Mouse (Mus musculus): ENCODE results near the gene E2f2.

E2f2 gene

GRCm38 (mm10) chr4:136199562-136200292 is 27.5 kb downstream of the E2f2 start:
- DNase-seq (ENCODE audit: low read depth) = peak; percentile 84

- peak; percentile 86 for DNase-seq (ENCODE audit: low read depth)
Observed at GRCm38 (mm10) chr4:136202509-136202908, 30.3 kb downstream of the E2f2 start.

- DNase-seq (ENCODE audit: low read depth) = no peak
Observed at GRCm38 (mm10) chr4:136204775-136205174, 32.6 kb downstream of the E2f2 start.

GRCm38 (mm10) chr4:136206033-136206893 is 34.1 kb downstream of the E2f2 start, which contains the start of gene Asap3:
Gene Asap3 (plus strand): TSS chr4:136206365.
- DNase-seq (ENCODE audit: low read depth) = peak; percentile 81

GRCm38 (mm10) chr4:136206943-136207342 is 34.7 kb downstream of the E2f2 start:
- peak; percentile 39 for DNase-seq (ENCODE audit: low read depth)

- no peak for DNase-seq (ENCODE audit: low read depth)
Observed at GRCm38 (mm10) chr4:136210931-136211330, 38.7 kb downstream of the E2f2 start.

- DNase-seq (ENCODE audit: low read depth) = no peak
Observed at GRCm38 (mm10) chr4:136213629-136214028, 41.4 kb downstream of the E2f2 start.

- no peak for DNase-seq (ENCODE audit: low read depth)
Observed at GRCm38 (mm10) chr4:136214828-136215227, 42.6 kb downstream of the E2f2 start.

- DNase-seq (ENCODE audit: low read depth) = no peak
Observed at GRCm38 (mm10) chr4:136215576-136215975, 43.4 kb downstream of the E2f2 start.

- DNase-seq (ENCODE audit: low read depth) = no peak
Observed at GRCm38 (mm10) chr4:136217063-136217462, 44.9 kb downstream of the E2f2 start.

- no peak for DNase-seq (ENCODE audit: low read depth)
Observed at GRCm38 (mm10) chr4:136218595-136219214, 46.5 kb downstream of the E2f2 start.

- DNase-seq (ENCODE audit: low read depth) = no peak
Observed at GRCm38 (mm10) chr4:136220133-136220775, 48.1 kb downstream of the E2f2 start.

GRCm38 (mm10) chr4:136223549-136224239 is 51.5 kb downstream of the E2f2 start:
- DNase-seq (ENCODE audit: low read depth) = no peak

GRCm38 (mm10) chr4:136224240-136224559 is 52.0 kb downstream of the E2f2 start:
- DNase-seq (ENCODE audit: low read depth) = no peak

- DNase-seq (ENCODE audit: low read depth) = no peak
Observed at GRCm38 (mm10) chr4:136224677-136225460, 52.7 kb downstream of the E2f2 start.

- no peak for DNase-seq (ENCODE audit: low read depth)
Observed at GRCm38 (mm10) chr4:136227408-136227807, 55.2 kb downstream of the E2f2 start.

GRCm38 (mm10) chr4:136228640-136229039 is 56.4 kb downstream of the E2f2 start:
- DNase-seq (ENCODE audit: low read depth) = no peak

- DNase-seq (ENCODE audit: low read depth) = no peak
Observed at GRCm38 (mm10) chr4:136238669-136239068, 66.5 kb downstream of the E2f2 start.

GRCm38 (mm10) chr4:136239111-136239510 is 66.9 kb downstream of the E2f2 start:
- no peak for DNase-seq (ENCODE audit: low read depth)

- peak; percentile 84 for DNase-seq (ENCODE audit: low read depth)
Observed at GRCm38 (mm10) chr4:136239622-136240021, 67.4 kb downstream of the E2f2 start.

GRCm38 (mm10) chr4:136240123-136240522 is 67.9 kb downstream of the E2f2 start:
- DNase-seq (ENCODE audit: low read depth) = no peak

All from naive thymus-derived CD4-positive, alpha-beta T cell, adult 2 months (primary cell).